Mouse (Mus musculus): Measurements from ENCODE around the gene Irx4.

The Irx4 gene

DNA sequence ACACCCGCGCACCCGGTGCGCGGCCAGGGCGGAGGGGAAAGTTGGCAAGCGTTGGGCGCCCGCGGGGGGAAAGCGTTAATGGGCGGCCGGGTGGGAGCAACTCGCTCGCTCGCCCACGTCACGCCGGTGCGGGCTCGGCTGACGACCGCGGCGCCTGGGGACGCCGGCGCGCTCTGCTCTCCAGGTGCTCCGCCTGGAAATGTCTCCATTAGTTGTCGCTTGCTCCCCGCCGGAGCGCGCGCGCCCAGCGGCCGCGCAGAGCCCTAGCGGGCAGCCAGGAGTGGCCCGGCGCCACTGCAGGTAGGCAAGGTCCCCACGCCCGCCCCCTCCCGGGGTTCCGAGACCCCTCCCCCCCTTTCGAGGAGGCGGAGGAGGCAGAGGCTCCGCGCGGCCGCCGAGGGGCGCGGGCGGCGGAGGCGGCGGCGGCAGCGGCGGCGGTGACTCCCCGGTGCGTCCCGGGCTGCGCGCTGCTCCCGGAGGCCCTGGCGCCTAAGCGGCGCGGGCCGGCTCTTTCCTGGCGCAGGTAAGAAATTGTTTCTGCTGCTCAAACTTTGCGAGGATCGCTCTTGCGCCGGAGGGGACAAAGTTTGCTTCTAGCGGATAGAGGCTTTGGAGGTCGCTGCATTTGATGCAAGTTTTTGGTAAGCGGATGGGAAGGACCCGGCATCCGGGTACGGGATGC is at the start of gene Irx4:
Gene Irx4 (plus strand): TSS at position 126 of the 682 bp plus-strand sequence.
- no peak for DNase-seq (ENCODE audit: low read depth, low spot score)
- Histone ChIP-seq H3K36me3 (ENCODE audit: control insufficient read depth, insufficient read depth, low read length, poor library complexity, severe bottlenecking) (no peaks in the 10 kb centered on the region), H3K27me3 (ENCODE audit: control insufficient read depth, insufficient read depth, low read length, poor library complexity, severe bottlenecking) (0 out of 2 replicates have a peak, but pooled peaks cover 3% of the 10 kb centered on the region)

DNA sequence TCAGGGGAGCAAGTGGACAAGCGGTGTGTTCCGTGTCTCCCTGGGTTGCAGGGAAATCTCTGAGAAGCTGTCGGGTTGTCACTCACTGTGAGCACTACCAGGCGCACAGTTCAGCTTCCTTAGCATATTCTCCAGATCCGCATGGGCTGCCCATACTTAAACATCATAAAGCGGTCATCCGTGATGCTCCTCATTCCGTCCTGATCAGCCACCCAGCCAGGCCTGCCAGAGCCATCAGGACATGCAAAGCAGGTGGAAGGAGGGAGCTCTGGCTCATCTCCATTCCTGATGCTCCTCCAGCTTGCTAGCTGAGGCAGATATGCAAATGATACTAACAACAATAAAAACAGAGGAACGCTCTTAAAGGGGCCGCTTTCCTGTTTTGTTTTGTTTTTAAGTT is 46.0 kb upstream of the Irx4 start:
- Histone ChIP-seq H3K36me3 (ENCODE audit: control insufficient read depth, insufficient read depth, low read length, poor library complexity, severe bottlenecking) (no peaks in the 10 kb centered on the region), H3K27me3 (ENCODE audit: control insufficient read depth, insufficient read depth, low read length, poor library complexity, severe bottlenecking) (no peaks in the 10 kb centered on the region)
- no peak for DNase-seq (ENCODE audit: low read depth, low spot score)

DNA sequence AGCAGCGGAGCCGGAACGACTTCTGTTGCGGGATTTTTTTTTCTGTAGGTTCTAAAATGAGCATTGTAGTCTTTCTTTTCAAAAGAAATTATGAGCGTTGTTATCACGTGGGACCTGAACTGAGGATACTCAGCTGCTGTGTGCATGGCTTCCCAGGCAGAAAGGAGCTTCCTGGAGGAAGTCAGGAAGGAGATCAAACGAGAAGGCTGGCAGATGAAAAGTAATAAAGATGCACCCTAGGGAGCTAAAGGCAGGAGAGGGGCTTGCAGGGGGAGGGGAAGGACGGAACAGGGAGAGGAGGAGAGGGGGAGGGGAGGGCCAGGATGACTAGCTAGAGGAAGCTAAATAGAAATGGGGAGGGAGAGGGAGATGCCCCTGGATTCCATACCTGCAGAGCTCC is 23.8 kb upstream of the Irx4 start:
- Histone ChIP-seq H3K36me3 (ENCODE audit: control insufficient read depth, insufficient read depth, low read length, poor library complexity, severe bottlenecking) (no peaks in the 10 kb centered on the region), H3K27me3 (ENCODE audit: control insufficient read depth, insufficient read depth, low read length, poor library complexity, severe bottlenecking) (no peaks in the 10 kb centered on the region)
- no peak for DNase-seq (ENCODE audit: low read depth, low spot score)

DNA sequence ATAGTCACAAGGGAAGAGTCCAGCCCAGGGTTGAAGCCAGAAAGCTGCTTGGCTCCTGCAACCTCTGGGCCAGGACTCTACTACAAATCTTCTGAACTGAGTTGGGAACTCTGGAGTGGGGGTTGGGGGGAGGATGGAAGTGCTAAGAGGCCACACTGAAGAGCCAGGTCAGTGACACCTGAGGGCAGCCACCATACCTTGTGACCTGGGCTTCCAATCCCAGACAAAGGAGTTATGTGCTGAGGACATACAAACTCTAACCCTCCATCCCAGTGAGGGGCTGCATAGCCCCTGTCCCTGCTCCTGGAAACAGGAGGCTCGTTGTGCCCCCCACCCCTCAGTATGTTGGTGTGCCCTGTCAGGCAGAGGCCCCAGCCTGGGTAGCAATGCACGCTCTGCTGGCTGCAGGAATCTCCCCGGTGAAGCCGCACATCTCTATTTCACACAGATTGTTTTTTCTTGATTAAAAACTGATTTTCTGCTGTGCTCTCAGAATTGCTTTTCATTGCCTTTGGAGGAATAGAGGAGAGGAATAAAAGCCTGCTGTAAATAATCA is 21.0 kb upstream of the Irx4 start:
- DNase-seq (ENCODE audit: low read depth, low spot score), result no peak

DNA sequence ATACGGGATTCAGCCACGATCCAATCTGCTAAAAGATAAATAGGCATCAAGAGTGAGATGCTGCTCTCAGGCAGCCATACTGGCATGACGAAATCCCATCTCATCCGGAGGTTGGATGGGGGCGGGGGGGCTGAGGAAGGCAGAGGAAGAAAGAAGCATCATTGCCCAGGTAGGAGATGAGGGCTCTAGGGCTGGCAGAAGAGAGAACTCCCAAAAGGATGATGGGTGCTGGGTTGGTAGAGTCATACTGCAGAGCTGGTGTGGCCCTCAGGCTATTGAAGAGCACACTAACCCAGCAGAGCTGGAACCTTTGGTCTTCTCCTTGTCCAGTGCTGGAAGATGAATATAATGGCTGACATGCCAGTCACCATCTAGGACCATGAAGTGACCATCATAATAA is 17.7 kb upstream of the Irx4 start:
- Histone ChIP-seq H3K36me3 (ENCODE audit: control insufficient read depth, insufficient read depth, low read length, poor library complexity, severe bottlenecking) (no peaks in the 10 kb centered on the region), H3K27me3 (ENCODE audit: control insufficient read depth, insufficient read depth, low read length, poor library complexity, severe bottlenecking) (no peaks in the 10 kb centered on the region)
- DNase-seq (ENCODE audit: low read depth, low spot score), result no peak

More for the DNA sequence above, 21.0 kb upstream of the Irx4 start:
- no peaks in the 10 kb centered on the region for H3K27me3 ChIP-seq (ENCODE audit: control insufficient read depth, insufficient read depth, low read length, poor library complexity, severe bottlenecking)
- H3K36me3 ChIP-seq (ENCODE audit: control insufficient read depth, insufficient read depth, low read length, poor library complexity, severe bottlenecking), result no peaks in the 10 kb centered on the region

DNA sequence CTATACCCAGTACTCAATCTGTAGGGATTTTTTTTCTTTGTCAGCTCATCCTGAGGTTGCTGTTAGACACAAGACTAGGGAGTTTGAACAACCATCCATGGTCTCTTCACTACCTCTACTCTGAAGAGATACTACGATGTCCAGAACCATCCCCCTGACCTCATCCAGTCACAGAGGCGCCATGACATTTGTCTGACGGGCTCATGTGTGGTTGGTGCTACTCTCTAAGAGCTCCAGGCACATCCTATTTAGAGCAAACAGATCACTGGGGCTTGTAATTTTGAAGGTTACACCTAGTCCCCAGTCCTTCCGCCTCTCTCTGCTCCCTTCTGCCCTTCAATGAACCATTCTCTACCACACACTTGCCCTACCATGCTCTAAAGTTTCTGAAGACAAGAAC is 13.3 kb upstream of the Irx4 start:
- DNase-seq (ENCODE audit: low read depth, low spot score), result no peak
- H3K27me3 ChIP-seq (ENCODE audit: control insufficient read depth, insufficient read depth, low read length, poor library complexity, severe bottlenecking), result no peaks in the 10 kb centered on the region
- no peaks in the 10 kb centered on the region for H3K36me3 ChIP-seq (ENCODE audit: control insufficient read depth, insufficient read depth, low read length, poor library complexity, severe bottlenecking)

DNA sequence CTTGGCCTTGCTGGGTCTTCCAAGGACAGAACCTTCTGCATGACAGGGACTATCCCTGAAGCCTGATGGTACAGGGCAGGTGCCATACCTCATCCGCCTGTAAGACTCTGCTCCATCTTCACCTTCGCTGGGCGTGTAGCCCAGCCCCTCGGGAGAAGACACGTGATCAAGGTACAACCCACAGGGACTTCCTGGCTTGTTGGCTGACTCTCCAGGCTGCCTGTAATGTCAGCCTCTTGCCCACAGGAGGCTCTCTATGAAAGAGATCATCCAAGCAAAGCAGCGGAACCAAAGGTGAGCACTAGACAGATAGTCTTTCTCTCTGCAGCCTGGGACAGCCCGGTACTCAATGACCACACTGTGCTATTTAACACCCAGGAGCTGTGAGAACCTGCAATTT is 9.1 kb upstream of the Irx4 start:
- no peaks in the 10 kb centered on the region for H3K27me3 ChIP-seq (ENCODE audit: control insufficient read depth, insufficient read depth, low read length, poor library complexity, severe bottlenecking)
- no peak for DNase-seq (ENCODE audit: low read depth, low spot score)
- no peaks in the 10 kb centered on the region for H3K36me3 ChIP-seq (ENCODE audit: control insufficient read depth, insufficient read depth, low read length, poor library complexity, severe bottlenecking)

DNA sequence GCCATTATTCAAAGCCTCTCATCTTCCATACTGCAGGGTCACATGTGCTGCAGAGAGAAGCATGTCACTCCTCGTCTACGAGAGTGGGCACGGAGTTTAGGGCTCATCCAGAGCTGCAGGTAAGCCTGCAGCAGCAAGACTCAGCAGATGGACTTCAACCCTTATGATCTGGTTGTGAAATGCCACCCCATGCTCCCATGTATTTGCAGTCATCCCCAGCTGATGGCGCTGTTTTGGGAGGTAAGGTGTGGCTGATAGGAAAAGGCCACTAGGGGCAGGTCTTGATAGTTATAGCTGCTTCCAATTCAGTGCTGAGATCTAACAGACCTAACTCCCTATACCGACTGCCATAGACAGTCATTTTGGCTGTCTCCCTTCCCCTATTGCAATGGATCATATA is 8.3 kb upstream of the Irx4 start:
- Histone ChIP-seq H3K27me3 (ENCODE audit: control insufficient read depth, insufficient read depth, low read length, poor library complexity, severe bottlenecking) (no peaks in the 10 kb centered on the region), H3K36me3 (ENCODE audit: control insufficient read depth, insufficient read depth, low read length, poor library complexity, severe bottlenecking) (no peaks in the 10 kb centered on the region)
- DNase-seq (ENCODE audit: low read depth, low spot score), result no peak

DNA sequence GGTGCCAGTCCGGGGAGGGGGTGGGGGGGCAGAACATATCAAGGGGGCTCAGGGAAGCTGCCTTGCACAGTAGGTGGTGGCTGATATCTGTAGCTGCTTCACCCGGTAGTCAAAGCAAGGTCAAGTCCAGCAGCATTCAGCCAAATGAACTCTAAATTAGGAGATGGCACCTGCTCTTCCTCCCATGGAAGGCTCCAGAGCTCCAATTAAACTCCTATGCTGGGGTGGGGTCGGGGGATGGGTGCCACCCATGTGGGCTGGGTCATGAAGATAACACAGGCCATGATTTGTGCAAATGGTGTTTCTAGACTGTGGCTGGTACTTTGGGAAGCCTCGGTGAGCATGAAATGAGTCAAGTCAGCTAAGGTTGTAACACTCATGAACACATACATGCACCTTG is 1.9 kb upstream of the Irx4 start:
- Histone ChIP-seq H3K27me3 (ENCODE audit: control insufficient read depth, insufficient read depth, low read length, poor library complexity, severe bottlenecking) (no peaks in the 10 kb centered on the region), H3K36me3 (ENCODE audit: control insufficient read depth, insufficient read depth, low read length, poor library complexity, severe bottlenecking) (no peaks in the 10 kb centered on the region)
- no peak for DNase-seq (ENCODE audit: low read depth, low spot score)

DNA sequence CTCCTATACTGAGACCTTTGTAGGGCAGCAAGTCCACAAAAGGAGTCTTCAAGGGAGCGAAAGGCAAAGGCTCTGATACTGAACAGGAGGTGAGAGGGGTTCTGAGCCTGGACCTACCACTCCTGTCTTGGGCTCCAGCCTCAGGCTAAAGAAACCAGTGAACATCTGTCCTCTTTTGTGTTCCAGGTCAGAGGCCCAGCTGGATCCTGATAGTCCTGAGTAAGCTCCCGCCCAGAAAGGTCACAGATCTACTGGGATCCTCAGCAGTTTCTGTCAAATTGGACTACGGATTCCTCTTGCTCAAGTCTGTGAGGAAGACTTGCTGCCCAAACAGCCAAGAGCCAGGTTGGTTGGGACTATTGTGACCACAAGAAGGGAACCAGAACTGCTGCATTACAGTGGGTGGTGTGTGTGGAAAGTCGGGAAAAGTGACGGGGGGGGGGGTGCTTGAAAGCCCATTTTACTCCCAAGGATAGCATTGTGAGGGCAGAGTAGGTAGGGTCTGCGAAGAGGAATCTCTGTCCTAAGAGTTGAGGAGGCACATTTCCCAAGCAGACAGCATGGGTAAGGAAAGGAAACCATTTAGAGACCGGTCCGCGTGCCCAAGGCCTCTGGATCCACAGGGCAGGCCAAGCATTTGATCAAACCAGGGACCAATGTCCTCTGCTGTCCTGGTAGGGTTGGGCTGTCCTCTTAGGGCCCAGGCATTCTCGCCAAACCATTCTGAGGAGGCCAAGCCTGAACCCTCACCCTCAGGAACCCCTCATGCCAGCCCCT is 514 bp upstream of the Irx4 start:
- Histone ChIP-seq H3K36me3 (ENCODE audit: control insufficient read depth, insufficient read depth, low read length, poor library complexity, severe bottlenecking) (no peaks in the 10 kb centered on the region), H3K27me3 (ENCODE audit: control insufficient read depth, insufficient read depth, low read length, poor library complexity, severe bottlenecking) (0 out of 2 replicates have a peak, but pooled peaks cover under 1% of the 10 kb centered on the region)
- no peak for DNase-seq (ENCODE audit: low read depth, low spot score)

DNA sequence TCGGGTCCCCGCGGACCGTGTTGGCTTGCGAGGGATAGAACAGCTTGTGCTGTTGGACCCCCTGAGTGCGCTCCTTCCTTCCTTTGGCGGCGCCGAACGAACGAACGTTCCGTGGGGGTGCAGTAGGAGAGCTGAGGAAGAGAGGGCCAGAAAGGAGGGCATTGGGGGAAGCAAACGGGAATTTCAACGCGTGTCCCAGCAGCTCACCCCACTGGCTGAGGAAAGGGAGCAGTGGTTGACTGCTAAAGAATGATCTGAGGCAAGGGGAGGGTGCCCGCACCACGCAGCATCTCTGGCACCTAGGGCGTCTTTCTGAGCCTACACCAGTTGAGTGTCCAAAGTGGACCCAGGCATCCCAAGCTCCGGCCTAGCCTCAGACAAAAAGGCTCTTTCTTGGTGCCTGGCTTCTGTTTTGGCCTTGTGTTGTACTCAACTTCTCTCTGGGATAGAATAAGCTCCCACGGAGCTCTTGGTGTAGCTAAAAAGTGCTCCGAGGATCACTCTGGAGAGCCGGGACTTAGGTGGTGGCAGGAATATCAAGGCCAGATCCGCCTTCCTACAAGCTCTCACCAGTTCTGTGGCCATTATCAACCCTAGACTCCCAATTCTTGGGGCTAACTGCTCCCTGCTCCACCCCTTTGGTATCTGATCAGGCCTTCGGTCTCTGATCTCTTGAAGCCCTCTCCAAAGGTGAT is 904 bp downstream of the Irx4 start:
- no peak for DNase-seq (ENCODE audit: low read depth, low spot score)
- Histone ChIP-seq H3K27me3 (ENCODE audit: control insufficient read depth, insufficient read depth, low read length, poor library complexity, severe bottlenecking) (0 out of 2 replicates have a peak, but pooled peaks cover 3% of the 10 kb centered on the region), H3K36me3 (ENCODE audit: control insufficient read depth, insufficient read depth, low read length, poor library complexity, severe bottlenecking) (no peaks in the 10 kb centered on the region)

DNA sequence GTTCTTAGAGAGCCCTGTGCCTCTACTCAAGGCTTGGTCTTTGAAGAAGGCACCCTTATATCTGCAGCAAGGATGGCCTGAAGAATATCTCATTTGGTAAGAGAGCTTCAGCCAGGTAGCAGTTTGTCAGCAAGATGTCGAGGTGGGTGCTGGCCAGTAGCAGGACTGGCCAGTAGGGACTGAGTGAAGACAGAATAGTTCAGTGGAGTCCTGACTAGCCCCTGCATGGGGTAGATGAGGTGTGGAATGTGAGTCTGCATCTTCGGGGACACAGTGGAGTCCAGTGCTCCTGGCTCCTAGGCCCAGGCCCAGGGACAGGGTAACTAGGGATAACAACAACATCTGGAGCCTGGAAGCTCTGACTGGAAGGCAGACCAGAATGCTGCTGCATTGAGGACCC is 1.6 kb downstream of the Irx4 start:
- no peak for DNase-seq (ENCODE audit: low read depth, low spot score)
- no peaks in the 10 kb centered on the region for H3K36me3 ChIP-seq (ENCODE audit: control insufficient read depth, insufficient read depth, low read length, poor library complexity, severe bottlenecking)
- H3K27me3 ChIP-seq (ENCODE audit: control insufficient read depth, insufficient read depth, low read length, poor library complexity, severe bottlenecking), result 0 out of 2 replicates have a peak, but pooled peaks cover 3% of the 10 kb centered on the region

DNA sequence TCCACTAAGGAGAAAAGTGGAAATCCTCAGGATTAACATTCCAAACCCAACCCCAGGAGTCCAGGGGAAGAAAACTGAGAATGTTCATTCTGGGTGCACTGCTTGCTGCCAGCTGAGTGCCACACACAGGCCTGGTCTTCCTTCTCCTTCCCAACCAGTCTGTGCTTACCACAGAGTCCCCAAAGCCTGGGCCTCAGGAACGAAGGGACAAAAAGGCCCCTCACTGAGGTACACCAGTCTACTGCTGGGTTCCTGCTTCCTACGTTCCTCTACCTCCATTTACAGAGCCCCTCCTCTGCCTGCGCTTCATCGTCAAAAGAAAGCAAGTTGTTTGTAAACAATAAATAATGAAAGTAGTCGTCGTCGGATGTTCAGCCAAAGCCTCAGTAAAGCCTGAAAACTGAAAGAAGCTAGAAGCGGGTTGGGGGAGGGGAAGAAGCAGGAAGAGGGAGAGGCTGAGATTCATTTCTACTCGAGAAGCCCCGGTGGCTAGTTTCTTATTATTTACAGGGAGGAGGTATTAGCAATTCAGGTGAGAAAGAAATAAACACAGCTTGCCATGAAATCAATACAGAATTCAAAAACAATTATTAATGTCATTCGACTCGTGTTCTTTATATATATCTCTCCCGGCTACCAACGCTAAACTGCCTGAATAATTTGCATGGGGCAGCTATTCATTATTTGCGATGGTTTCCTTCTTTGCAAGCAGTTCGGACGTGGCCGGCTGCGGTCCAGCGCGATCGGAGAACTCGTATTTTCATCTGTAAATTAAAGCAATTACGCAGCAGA is 2.3 kb downstream of the Irx4 start:
- DNase-seq (ENCODE audit: low read depth, low spot score), result no peak
- 0 out of 2 replicates have a peak, but pooled peaks cover 4% of the 10 kb centered on the region for H3K27me3 ChIP-seq (ENCODE audit: control insufficient read depth, insufficient read depth, low read length, poor library complexity, severe bottlenecking)
- H3K36me3 ChIP-seq (ENCODE audit: control insufficient read depth, insufficient read depth, low read length, poor library complexity, severe bottlenecking), result no peaks in the 10 kb centered on the region

Measured in splenic B cell, adult 2 months (primary cell).